Mouse (Mus musculus) embryonic fibroblast, embryonic 13.5 days (primary cell): Measurements from ENCODE around the gene Rnf215. TPM values are rescaled to one million over a fixed set of nuclear protein-coding genes. Genes with fewer than 3 reads are reported as not detected.
A peak's percentile ranks its signal among the peaks of the same experiment; 100 is the strongest.
"Not testable (repeated sequence)": the region's sequence is repeated elsewhere in the genome, so short reads cannot be mapped to it uniquely, and the experiment has no call there.

ENCODE experiments used
- H3K27ac ChIP-seq: 2 replicates; pipeline ENCODE4 v1.5.1; 2012; ENCODE audit warnings: low read length, control low read depth, inconsistent platforms; ENCODE audit not compliant: insufficient read depth
- H3K4me1 ChIP-seq: 2 replicates; pipeline ENCODE4 v1.6.1; 2011; ENCODE audit warnings: low read length; ENCODE audit not compliant: control insufficient read depth, insufficient read depth
- H3K4me3 ChIP-seq: 2 replicates; pipeline ENCODE4 v1.5.1; 2011; ENCODE audit warnings: mild to moderate bottlenecking, control low read depth, low read length; ENCODE audit not compliant: insufficient read depth
- CTCF ChIP-seq: IDR thresholded peaks from 2 replicates; pipeline ENCODE4 v1.5.1; 2011; ENCODE audit warnings: mild to moderate bottlenecking, control low read depth, low read length, moderate library complexity, borderline replicate concordance; ENCODE audit not compliant: insufficient read depth
- POLR2A ChIP-seq: IDR thresholded peaks from 2 replicates; pipeline ENCODE4 v1.6.1; 2011; ENCODE audit warnings: low read depth, mild to moderate bottlenecking, control low read depth, low read length, moderate library complexity
- polyA plus RNA-seq: library from polyadenylated mRNA; stranded (reverse); fragments of >200 nt; gene quantifications from 2 replicates; pipeline ENCODE4 v1.2.4, GENCODE M21; 2011; ENCODE audit warnings: low read depth; ENCODE audit not compliant: missing spikeins, insufficient read length

The Rnf215 gene
- polyA plus RNA-seq, 1 experiment: 19.6 TPM

DNA sequence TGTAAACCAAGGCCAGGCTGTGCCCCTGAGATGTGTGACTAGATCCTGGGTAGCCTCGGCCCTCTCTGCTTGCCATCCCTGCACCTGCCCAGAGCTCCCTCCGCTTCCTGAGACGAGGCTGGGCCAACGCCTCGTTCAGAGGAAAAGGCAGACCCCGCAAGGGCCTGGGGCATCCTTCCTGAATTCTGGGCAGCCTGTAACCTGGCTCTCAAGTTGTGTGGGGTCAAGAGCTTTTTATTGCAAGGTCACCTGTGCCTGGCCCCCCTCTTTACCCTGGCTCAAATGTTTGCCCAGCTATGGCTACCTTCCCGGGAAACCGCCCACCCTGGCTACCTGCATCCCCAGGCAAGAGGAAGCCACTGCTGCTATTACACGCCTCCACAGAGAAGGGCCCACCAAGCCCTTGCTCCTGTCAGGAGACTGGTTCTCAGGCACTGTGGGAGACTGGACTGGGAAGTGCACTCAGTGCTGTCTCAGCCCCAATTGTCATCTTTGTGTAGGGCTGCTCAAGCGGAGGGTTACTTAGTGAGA lies 37.8 kb upstream of the Rnf215 start:
- Histone ChIP-seq H3K4me1 (peaks cover 2% of the 10 kb centered on the region; the same call in 1 of the 2 replicates), H3K4me3 (peak overlapping the region; percentile 46), H3K27ac (peak overlapping the region; percentile 63)
- TF ChIP-seq POLR2A (no peak; the same call in 1 of the 2 replicates), CTCF (no peak)

DNA sequence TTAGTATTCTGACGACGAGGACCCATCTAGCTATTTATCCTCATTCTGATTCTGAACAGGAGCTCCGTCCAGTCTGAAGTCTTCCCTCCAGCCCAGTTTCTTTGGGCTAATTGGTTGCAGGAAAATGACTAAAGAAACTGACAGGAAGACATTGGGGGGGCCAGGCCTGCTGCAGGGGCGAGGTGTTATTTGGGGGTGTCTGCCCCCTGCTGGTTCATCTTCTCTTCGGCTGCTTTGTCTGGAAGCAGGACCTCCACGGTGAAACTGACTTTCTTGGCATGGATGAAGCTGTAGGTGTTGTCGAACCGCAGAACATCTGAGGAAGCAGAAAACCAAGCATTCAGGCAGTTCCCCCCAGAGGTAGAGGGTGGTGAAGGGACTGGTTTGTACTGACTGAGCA lies 36.9 kb upstream of the Rnf215 start:
- Histone ChIP-seq H3K4me3 (no peak overlapping the region), H3K27ac (no peak overlapping the region), H3K4me1 (peaks cover 2% of the 10 kb centered on the region; the same call in 1 of the 2 replicates)
- TF ChIP-seq CTCF (no peak), POLR2A (no peak)

DNA sequence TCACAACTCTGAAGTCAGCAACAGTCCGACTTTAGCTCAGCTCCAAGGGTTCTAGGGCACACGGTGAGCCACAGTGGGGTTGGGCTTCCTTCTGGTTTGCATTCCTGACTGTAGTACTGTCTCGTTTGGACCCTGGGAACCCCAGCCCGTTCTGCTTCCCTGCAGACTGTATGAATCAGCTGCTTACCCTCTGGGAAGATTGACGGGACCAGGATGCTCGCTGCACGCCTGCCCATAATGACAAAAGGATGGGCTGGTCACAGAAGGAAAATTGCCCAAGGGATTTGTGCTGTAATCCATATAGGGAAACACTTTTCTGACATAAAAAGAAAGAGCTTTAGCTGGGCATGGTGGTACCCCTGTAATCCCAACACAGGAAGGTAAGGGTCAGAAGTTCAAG lies 36.2 kb upstream of the Rnf215 start:
- TF ChIP-seq CTCF (no peak), POLR2A (no peak)
- Histone ChIP-seq H3K4me1 (peaks cover 2% of the 10 kb centered on the region; the same call in 1 of the 2 replicates), H3K4me3 (no peak overlapping the region), H3K27ac (no peak overlapping the region)

DNA sequence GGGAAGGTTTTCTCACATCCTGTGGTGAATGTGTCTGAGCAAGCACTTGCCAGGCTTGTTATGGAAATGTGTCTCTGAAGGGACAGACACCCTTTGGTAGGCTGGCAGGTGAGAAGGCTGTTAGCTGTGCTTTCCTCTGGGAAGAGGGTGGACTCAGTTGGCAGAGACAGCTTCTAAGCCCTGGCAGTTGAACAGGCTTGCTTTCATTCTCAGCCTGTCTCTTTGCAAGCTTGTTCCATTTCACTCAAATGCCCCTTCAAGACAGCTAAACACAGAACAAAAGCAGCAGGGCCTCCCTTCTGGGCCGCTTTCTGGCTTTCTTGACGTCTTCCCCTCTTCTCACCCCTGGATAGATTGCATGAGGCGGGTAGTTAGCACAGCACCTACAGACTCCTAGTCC lies 35.6 kb upstream of the Rnf215 start:
- Histone ChIP-seq H3K4me3 (no peak overlapping the region), H3K4me1 (peaks cover 2% of the 10 kb centered on the region; the same call in 1 of the 2 replicates), H3K27ac (no peak overlapping the region)
- TF ChIP-seq CTCF (no peak), POLR2A (no peak)

DNA sequence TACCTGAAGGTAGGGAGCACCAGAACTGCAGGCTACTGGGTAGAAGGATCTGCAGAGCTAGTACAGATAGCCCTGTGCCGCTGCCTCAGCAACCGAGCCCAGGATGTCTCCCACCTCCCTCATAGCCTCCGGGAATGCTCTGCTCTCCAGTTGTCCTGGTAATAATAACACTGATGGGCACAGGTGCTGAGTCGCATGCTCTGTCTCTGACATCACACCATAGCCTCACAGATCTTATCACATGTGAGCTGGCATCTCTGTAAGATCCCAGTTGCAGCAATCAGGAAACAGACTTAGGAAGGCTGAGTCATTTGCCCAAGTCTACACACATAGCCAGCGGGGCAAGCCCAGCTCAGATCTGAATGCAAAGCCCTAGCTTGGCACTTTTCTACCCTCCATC lies 33.2 kb upstream of the Rnf215 start:
- Histone ChIP-seq H3K4me3 (no peak overlapping the region), H3K4me1 (no peaks in the 10 kb centered on the region), H3K27ac (no peak overlapping the region)
- TF ChIP-seq CTCF: no peak
- no peak for TF ChIP-seq POLR2A

DNA sequence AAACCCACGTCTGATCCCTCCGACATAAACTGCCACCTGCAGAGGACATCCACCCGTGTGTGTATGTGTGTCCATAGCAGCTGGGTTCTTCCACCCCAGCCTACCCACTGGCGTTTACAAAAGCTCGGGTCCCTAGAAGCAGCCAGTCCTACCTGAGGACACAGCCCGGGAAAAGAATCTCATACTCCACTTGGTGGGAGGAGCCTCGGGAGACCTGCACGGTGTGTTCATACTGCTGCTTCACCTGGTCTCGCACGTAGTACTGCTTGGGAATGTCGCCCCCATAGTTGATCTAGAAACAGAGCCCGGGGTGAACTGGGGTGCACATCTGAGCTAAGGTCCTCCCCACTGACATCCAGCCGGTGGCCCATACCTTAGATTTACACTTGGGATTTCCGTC lies 31.5 kb upstream of the Rnf215 start:
- Histone ChIP-seq H3K4me3 (no peak overlapping the region), H3K27ac (no peak overlapping the region), H3K4me1 (no peaks in the 10 kb centered on the region)
- TF ChIP-seq POLR2A (no peak), CTCF (no peak)

DNA sequence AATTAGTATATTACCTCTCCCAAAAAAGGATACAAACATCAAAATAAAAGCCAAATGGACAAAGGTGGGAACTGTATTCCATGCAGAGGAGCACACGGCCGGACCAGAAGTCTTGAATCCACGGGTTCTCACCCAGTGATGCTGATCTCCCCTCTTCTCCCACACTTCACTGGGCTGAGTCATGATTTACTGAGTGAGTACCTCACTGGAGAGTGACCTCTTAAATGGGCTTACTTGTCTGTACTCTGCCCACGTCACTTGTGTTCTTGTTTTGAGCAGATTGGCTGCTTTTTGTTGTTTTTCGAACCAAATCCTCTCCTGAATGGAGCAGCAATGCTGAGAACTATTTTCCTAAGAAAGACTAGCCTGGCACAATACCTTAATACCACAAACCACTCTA lies 30.0 kb upstream of the Rnf215 start:
- no peak overlapping the region for H3K27ac ChIP-seq
- H3K4me3 ChIP-seq: no peak overlapping the region
- no peaks in the 10 kb centered on the region for H3K4me1 ChIP-seq
- TF ChIP-seq CTCF (no peak), POLR2A (no peak)

DNA sequence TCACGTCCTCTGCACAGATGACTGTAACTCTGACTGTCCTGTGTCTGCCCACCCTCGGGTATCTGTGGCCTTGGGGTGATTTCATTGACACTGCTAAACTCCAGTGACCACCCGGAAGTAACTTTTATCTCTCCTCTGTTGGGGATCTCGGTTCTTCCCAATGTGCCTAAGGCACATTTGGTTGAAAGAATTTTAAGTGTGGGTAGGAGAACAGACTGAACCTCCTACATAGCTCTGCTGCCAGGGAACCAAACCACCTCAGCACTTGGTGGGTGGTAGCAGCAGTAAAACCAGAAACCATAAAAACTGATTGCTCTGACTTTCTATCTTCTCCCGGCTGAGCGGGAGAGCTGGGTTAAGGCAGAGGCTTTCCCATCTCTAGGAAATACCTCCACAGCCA lies 29.6 kb upstream of the Rnf215 start:
- Histone ChIP-seq H3K4me3 (no peak overlapping the region), H3K27ac (no peak overlapping the region), H3K4me1 (no peaks in the 10 kb centered on the region)
- TF ChIP-seq POLR2A: no peak
- no peak for TF ChIP-seq CTCF

DNA sequence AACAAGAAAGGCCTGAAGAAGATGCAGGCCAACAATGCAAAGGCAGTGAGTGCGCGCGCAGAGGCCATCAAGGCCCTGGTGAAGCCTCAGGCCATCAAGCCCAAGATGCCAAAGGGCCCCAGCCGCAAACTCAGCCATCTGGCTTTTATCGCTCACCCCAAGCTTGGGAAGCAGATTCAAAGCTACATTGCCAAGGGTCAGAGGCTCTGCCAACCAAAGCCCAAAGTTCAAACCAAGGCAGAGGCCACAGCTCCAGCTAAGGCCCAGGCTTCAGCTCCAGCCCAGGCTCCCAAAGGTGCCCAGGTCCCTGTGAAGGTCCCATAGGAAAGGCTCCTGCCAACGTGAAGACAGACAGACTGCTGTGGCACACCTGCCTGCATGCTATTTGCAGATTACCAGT lies 27.1 kb upstream of the Rnf215 start:
- H3K4me3 ChIP-seq, H3K27ac ChIP-seq, H3K4me1 ChIP-seq: not testable (repeated sequence)

DNA sequence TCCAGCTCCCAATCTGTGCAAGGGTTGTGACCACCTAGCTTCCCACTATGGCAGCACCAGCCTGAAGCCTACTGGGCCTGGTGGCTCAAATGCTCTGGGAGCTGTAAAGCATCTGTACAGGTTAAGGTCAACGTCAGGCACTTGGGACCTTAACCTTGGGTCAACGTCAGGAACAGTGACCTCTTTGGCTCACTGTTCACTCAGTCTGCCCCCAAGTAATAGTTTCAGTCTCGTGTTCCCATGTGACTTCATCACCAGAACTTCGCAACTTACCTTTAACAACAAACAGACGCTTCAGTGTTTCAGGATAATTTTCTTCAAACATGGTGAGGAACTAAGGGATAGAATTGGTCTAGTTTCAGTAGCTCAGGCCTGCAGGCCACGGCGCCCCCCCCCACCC lies 26.3 kb upstream of the Rnf215 start:
- TF ChIP-seq POLR2A (no peak), CTCF (no peak)

DNA sequence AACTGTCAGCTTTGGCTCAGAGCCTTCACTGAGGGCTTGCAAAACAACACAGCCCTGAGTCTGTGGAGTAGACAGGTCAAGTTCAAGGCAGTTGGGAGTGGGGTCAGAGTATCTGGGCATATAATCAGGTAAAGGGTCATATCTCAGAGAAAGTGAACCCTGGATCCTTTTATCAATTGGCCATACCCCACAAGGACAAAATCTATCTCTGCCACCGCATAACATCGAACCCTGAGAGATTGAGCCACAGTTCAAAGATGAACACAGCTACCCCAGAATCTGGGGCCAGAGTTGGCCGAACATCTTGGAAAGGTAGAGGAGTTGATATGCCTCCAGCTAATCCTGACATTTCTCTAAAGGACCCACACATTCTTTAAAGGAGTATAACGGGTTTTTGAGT lies 23.0 kb upstream of the Rnf215 start:
- Histone ChIP-seq H3K4me1 (no peaks in the 10 kb centered on the region), H3K27ac (no peak overlapping the region), H3K4me3 (no peak overlapping the region)
- TF ChIP-seq POLR2A (no peak), CTCF (no peak)

More for the DNA sequence above, 26.3 kb upstream of the Rnf215 start:
- no peak overlapping the region for H3K27ac ChIP-seq
- H3K4me1 ChIP-seq: no peaks in the 10 kb centered on the region
- no peak overlapping the region for H3K4me3 ChIP-seq
